Mouse (Mus musculus) T-helper 2 cell (primary cell): ENCODE data around the gene Cdv3.

Experiments
- in situ Hi-C: fragments of 300-600 bp; cut with MboI, MseI; formaldehyde crosslinking; loops from one replicate; pipeline ENCODE4 v1.15.1; 2025; ENCODE audit warnings: high pct_unique_total_duplicates

Gene Cdv3

GRCm38 (mm10) chr9:103365290-103366247 lies at the start of gene Cdv3:
TSS of gene Cdv3 (minus strand) at chr9:103365840.
- in situ Hi-C loops: loop anchor here (10.0 kb wide), 1 partner anchor 261 kb away; no protein-coding TSS in a partner anchor

GRCm38 (mm10) chr9:103413457-103413856 lies 47.8 kb upstream of the Cdv3 start:
- in situ Hi-C loops: no loop called here

GRCm38 (mm10) chr9:103409119-103409518 lies 43.5 kb upstream of the Cdv3 start:
- in situ Hi-C loops: no loop called here

- in situ Hi-C loops: no loop called here
These were observed 42.6 kb upstream of the Cdv3 start for GRCm38 (mm10) chr9:103408136-103408777.

GRCm38 (mm10) chr9:103403331-103403973 lies 37.8 kb upstream of the Cdv3 start:
- in situ Hi-C loops: no loop called here

GRCm38 (mm10) chr9:103398509-103399157 lies 33.0 kb upstream of the Cdv3 start:
- in situ Hi-C loops: no loop called here

- in situ Hi-C loops: no loop called here
These were observed 27.6 kb upstream of the Cdv3 start for GRCm38 (mm10) chr9:103393256-103393655.

- in situ Hi-C loops: no loop called here
These were observed 26.2 kb upstream of the Cdv3 start for GRCm38 (mm10) chr9:103391796-103392372.

- in situ Hi-C loops: loop anchor here (10.0 kb wide), 1 partner anchor 1746 kb away; the partner anchor contains the start of gene Nudt16
These were observed 23.6 kb upstream of the Cdv3 start for GRCm38 (mm10) chr9:103389261-103389660.

GRCm38 (mm10) chr9:103387011-103387653 lies 21.5 kb upstream of the Cdv3 start:
- in situ Hi-C loops: loop anchor here (10.0 kb wide), 1 partner anchor 1748 kb away; the partner anchor contains the start of gene Nudt16

GRCm38 (mm10) chr9:103386573-103386972 lies 20.9 kb upstream of the Cdv3 start:
- in situ Hi-C loops: loop anchor here (10.0 kb wide), 1 partner anchor 1748 kb away; the partner anchor contains the start of gene Nudt16

- in situ Hi-C loops: loop anchor here (10.0 kb wide), 1 partner anchor 1749 kb away; the partner anchor contains the start of gene Nudt16
These were observed 20.0 kb upstream of the Cdv3 start for GRCm38 (mm10) chr9:103385600-103385999.

GRCm38 (mm10) chr9:103384141-103384796 lies 18.6 kb upstream of the Cdv3 start:
- in situ Hi-C loops: loop anchor here (10.0 kb wide), 1 partner anchor 1751 kb away; the partner anchor contains the start of gene Nudt16

GRCm38 (mm10) chr9:103383576-103383975 lies 17.9 kb upstream of the Cdv3 start:
- in situ Hi-C loops: loop anchor here (10.0 kb wide), 1 partner anchor 1751 kb away; the partner anchor contains the start of gene Nudt16

GRCm38 (mm10) chr9:103382989-103383388 lies 17.3 kb upstream of the Cdv3 start:
- in situ Hi-C loops: loop anchor here (10.0 kb wide), 1 partner anchor 1752 kb away; the partner anchor contains the start of gene Nudt16

GRCm38 (mm10) chr9:103380566-103380965 lies 14.9 kb upstream of the Cdv3 start:
- in situ Hi-C loops: loop anchor here (10.0 kb wide), 1 partner anchor 1754 kb away; the partner anchor contains the start of gene Nudt16

GRCm38 (mm10) chr9:103379199-103379598 lies 13.6 kb upstream of the Cdv3 start:
- in situ Hi-C loops: loop anchor here (10.0 kb wide), 1 partner anchor 616 kb away; no protein-coding TSS in a partner anchor

GRCm38 (mm10) chr9:103378686-103379085 lies 13.0 kb upstream of the Cdv3 start:
- in situ Hi-C loops: loop anchor here (10.0 kb wide), 1 partner anchor 616 kb away; no protein-coding TSS in a partner anchor
